12 mouse cellular contexts compared by ENCODE assay signal in genomic region chr2:32730854-32731253, GRCm38 (mm10). TPM values are rescaled to one million over a fixed set of nuclear protein-coding genes. Genes with fewer than 3 reads are reported as not detected.
DNase-seq lines count a peak whose midpoint lies in the region; ATAC-seq and TF ChIP-seq lines count a peak whose summit lies in the region.
"Had no signal": no experiment of that assay in that cellular context is flagged by ENCODE, and none has a peak within 500 bp of the region (broad histone marks: within the 10 kb centered on the region; RNA-seq: fewer than 3 reads in every experiment).

No protein-coding gene starts in this region.

- intact Hi-C loops in left cerebral cortex, postnatal 25 days (cut with DNase I) = no loop called here

- H3K36me3 ChIP-seq in lung, embryonic 14.5 days (ENCODE audit: insufficient read depth) = no peaks in the 10 kb centered on the region; the same call in 1 of the 2 replicates
- no peaks in the 10 kb centered on the region for H3K36me3 ChIP-seq in heart, embryonic 12.5 days
- no peaks in the 10 kb centered on the region for H3K36me3 ChIP-seq in limb, embryonic 11.5 days (ENCODE audit: control insufficient read depth, insufficient read depth, low read length)
- H3K36me3 ChIP-seq in neural tube, embryonic 14.5 days (ENCODE audit: control insufficient read depth, insufficient read depth, low read length) = no peaks in the 10 kb centered on the region
- H3K36me3 ChIP-seq in midbrain, embryonic 11.5 days (ENCODE audit: control insufficient read depth, insufficient read depth, low read length) = no peaks in the 10 kb centered on the region

- H3K4me1 ChIP-seq in lung, embryonic 14.5 days (ENCODE audit: insufficient read depth) = peaks cover 9% of the 10 kb centered on the region; the same call in 1 of the 2 replicates
- peaks cover 67% of the 10 kb centered on the region for H3K4me1 ChIP-seq in heart, embryonic 12.5 days (replicated peaks)
- peaks cover 27% of the 10 kb centered on the region for H3K4me1 ChIP-seq in limb, embryonic 11.5 days (ENCODE audit: control insufficient read depth, insufficient read depth, low read length)
- peaks cover 4% of the 10 kb centered on the region; the same call in 1 of the 2 replicates for H3K4me1 ChIP-seq in neural tube, embryonic 14.5 days (ENCODE audit: control insufficient read depth, insufficient read depth, low read length)
- peaks cover 5% of the 10 kb centered on the region; the same call in 1 of the 2 replicates for H3K4me1 ChIP-seq in midbrain, embryonic 11.5 days (ENCODE audit: control insufficient read depth, insufficient read depth, low read length)

- H3K9ac ChIP-seq in lung, embryonic 14.5 days = peak overlapping the region; percentile 14; the same call in 1 of the 2 replicates
- H3K9ac ChIP-seq in heart, embryonic 12.5 days = no peak overlapping the region
- H3K9ac ChIP-seq in limb, embryonic 11.5 days (ENCODE audit: low read length) = no peak overlapping the region
- H3K9ac ChIP-seq in neural tube, embryonic 14.5 days (replicated peaks; ENCODE audit: low read depth, low read length) = no peak overlapping the region
- no peak overlapping the region for H3K9ac ChIP-seq in midbrain, embryonic 11.5 days (ENCODE audit: low read length)

- H3K27me3 ChIP-seq in lung, embryonic 14.5 days (ENCODE audit: insufficient read depth, low read length) = no peaks in the 10 kb centered on the region
- H3K27me3 ChIP-seq in heart, embryonic 12.5 days (replicated peaks) = no peaks in the 10 kb centered on the region
- H3K27me3 ChIP-seq in limb, embryonic 11.5 days (ENCODE audit: control insufficient read depth, insufficient read depth, low read length) = no peaks in the 10 kb centered on the region
- no peaks in the 10 kb centered on the region for H3K27me3 ChIP-seq in neural tube, embryonic 14.5 days (ENCODE audit: control insufficient read depth, insufficient read depth, low read length)
- H3K27me3 ChIP-seq in midbrain, embryonic 11.5 days (ENCODE audit: control insufficient read depth, insufficient read depth, low read length) = no peaks in the 10 kb centered on the region
- H3K27me3 ChIP-seq: megakaryocyte, embryonic 14.5 days; Patski had no signal

- peak overlapping the region; percentile 41; the same call in 1 of the 2 replicates for H3K4me3 ChIP-seq in lung, embryonic 14.5 days (ENCODE audit: low read depth, low read length)
- H3K4me3 ChIP-seq in heart, embryonic 12.5 days = 0 out of 2 replicates have a peak overlapping the region, but pooled peaks have one; percentile 49
- no peak overlapping the region for H3K4me3 ChIP-seq in limb, embryonic 11.5 days (ENCODE audit: low read depth, low read length)
- H3K4me3 ChIP-seq in neural tube, embryonic 14.5 days (ENCODE audit: low read depth, low read length) = no peak overlapping the region
- no peak overlapping the region for H3K4me3 ChIP-seq in midbrain, embryonic 11.5 days (ENCODE audit: low read depth, low read length)

- peak overlapping the region; percentile 66 for H3K4me2 ChIP-seq in lung, embryonic 14.5 days
- peak overlapping the region; percentile 68 for H3K4me2 ChIP-seq in heart, embryonic 12.5 days
- peak overlapping the region; percentile 29; the same call in 1 of the 2 replicates for H3K4me2 ChIP-seq in limb, embryonic 11.5 days (ENCODE audit: low read depth, severe bottlenecking)
- H3K4me2 ChIP-seq in neural tube, embryonic 14.5 days (ENCODE audit: low read depth, low read length) = peak overlapping the region; percentile 1; the same call in 1 of the 2 replicates
- no peak overlapping the region for H3K4me2 ChIP-seq in midbrain, embryonic 11.5 days

- 17% methylated on average over 11 of the region's 11 CpGs for WGBS in lung, embryonic 14.5 days
- WGBS in heart, embryonic 12.5 days = 17% methylated on average over 11 of the region's 11 CpGs
- WGBS in limb, embryonic 11.5 days = 8% methylated on average over 11 of the region's 11 CpGs
- 40% methylated on average over 11 of the region's 11 CpGs for WGBS in neural tube, embryonic 14.5 days
- WGBS in midbrain, embryonic 11.5 days = 63% methylated on average over 11 of the region's 11 CpGs

- peak overlapping the region; percentile 83 for H3K27ac ChIP-seq in lung, embryonic 14.5 days (ENCODE audit: low read depth)
- H3K27ac ChIP-seq in heart, embryonic 12.5 days (ENCODE audit: poor library complexity, severe bottlenecking) = peak overlapping the region; percentile 80
- H3K27ac ChIP-seq in limb, embryonic 11.5 days (replicated peaks; ENCODE audit: low read depth, low read length) = peak overlapping the region; percentile 36; the same call in 1 of the 2 replicates
- no peak overlapping the region for H3K27ac ChIP-seq in neural tube, embryonic 14.5 days (ENCODE audit: low read depth, low read length)
- H3K27ac ChIP-seq in midbrain, embryonic 11.5 days (ENCODE audit: low read depth, low read length) = no peak overlapping the region

- peak; percentile 10; the same call in 1 of the 2 replicates for ATAC-seq in lung, embryonic 14.5 days (ENCODE audit: insufficient read depth)
- ATAC-seq in heart, embryonic 12.5 days (ENCODE audit: insufficient number of reproducible peaks, low FRiP score) = 0 out of 2 replicates have a peak, but pooled peaks have one; percentile 13
- ATAC-seq in limb, embryonic 11.5 days (ENCODE audit: insufficient number of reproducible peaks, low FRiP score, low TSS enrichment, low read depth) = peak; percentile 48; the same call in 1 of the 2 replicates
- ATAC-seq in neural tube, embryonic 14.5 days (ENCODE audit: low read depth) = no peak
- no peak for ATAC-seq in midbrain, embryonic 11.5 days (ENCODE audit: low FRiP score)
- ATAC-seq in frontal cortex, adult (ENCODE audit: low TSS enrichment) = no peak
- ATAC-seq: Patski had no signal

- no peaks in the 10 kb centered on the region for H3K9me3 ChIP-seq in lung, embryonic 14.5 days (ENCODE audit: low read depth, low read length)
- no peaks in the 10 kb centered on the region for H3K9me3 ChIP-seq in heart, embryonic 12.5 days (replicated peaks)
- H3K9me3 ChIP-seq in limb, embryonic 11.5 days (ENCODE audit: control insufficient read depth, low read length) = no peaks in the 10 kb centered on the region
- H3K9me3 ChIP-seq in neural tube, embryonic 14.5 days (ENCODE audit: control insufficient read depth, low read length) = no peaks in the 10 kb centered on the region
- no peaks in the 10 kb centered on the region for H3K9me3 ChIP-seq in midbrain, embryonic 11.5 days (ENCODE audit: control insufficient read depth, low read length)
- H3K9me3 ChIP-seq: megakaryocyte, embryonic 14.5 days had no signal

- DNase-seq in lung, embryonic 14.5 days = peak; percentile 82
- DNase-seq in lung, postnatal 36 days = no peak
- DNase-seq in limb, embryonic 11.5 days (ENCODE audit: low spot score) = peak; percentile 84
- no peak for DNase-seq in left cerebral cortex, postnatal 25 days (ENCODE audit: low spot score in 2 of 2)
- DNase-seq in midbrain, embryonic 11.5 days (ENCODE audit: low spot score, missing footprints) = no peak
- DNase-seq: cerebellum, adult 11-12 months had no signal

- no peak for TF ChIP-seq CTCF in lung, embryonic 14.5 days (IDR thresholded peaks at IDR 0.05; ENCODE audit: low read depth)

RNA-seq across cellular contexts. Expression of gene 6330409D20Rik, which starts 10.0 kb away (rescaled TPM):
- polyA plus RNA-seq in lung, embryonic 14.5 days (2014; fragmentation: Nextera tagmentation; extraction: Ambion mirVana) = 0.20 TPM in 1 of 2 replicates, not detected in the other
- not detected in 2 replicates for polyA plus RNA-seq in heart, embryonic 12.5 days (2016; fragmentation: Nextera tagmentation; extraction: Ambion mirVana)
- polyA plus RNA-seq in limb, embryonic 11.5 days (2014; fragmentation: Nextera tagmentation; extraction: Ambion mirVana) = 0.13 TPM in 1 of 2 replicates, not detected in the other
- 3.9 TPM in 2 replicates for polyA plus RNA-seq in neural tube, embryonic 14.5 days (2014; fragmentation: Nextera tagmentation; extraction: Ambion mirVana)
- 1 to 10 TPM; 2.3 to 2.4 TPM for total RNA-seq in left cerebral cortex, postnatal 25 days (2021)
- polyA plus RNA-seq in midbrain, embryonic 11.5 days (2014; fragmentation: Nextera tagmentation; extraction: Ambion mirVana) = 2.0 and 3.0 TPM in 2 replicates
- total RNA-seq: hematopoietic stem cell, adult 5-6 weeks had no signal
- polyA plus RNA-seq: Patski had no signal

RNA-seq across cellular contexts. Expression of gene Sh2d3c, which starts 10.0 kb away (rescaled TPM):
- 37.6 and 38.8 TPM in 2 replicates for polyA plus RNA-seq in lung, embryonic 14.5 days (2014; fragmentation: Nextera tagmentation; extraction: Ambion mirVana)
- 35.4 and 36.0 TPM in 2 replicates for polyA plus RNA-seq in heart, embryonic 12.5 days (2016; fragmentation: Nextera tagmentation; extraction: Ambion mirVana)
- polyA plus RNA-seq in limb, embryonic 11.5 days (2014; fragmentation: Nextera tagmentation; extraction: Ambion mirVana) = 12.2 and 13.1 TPM in 2 replicates
- 41.2 and 51.2 TPM in 2 replicates for polyA plus RNA-seq in neural tube, embryonic 14.5 days (2014; fragmentation: Nextera tagmentation; extraction: Ambion mirVana)
- 10 to 100 TPM; 27.8 to 30.8 TPM for total RNA-seq in left cerebral cortex, postnatal 25 days (2021)
- polyA plus RNA-seq in midbrain, embryonic 11.5 days (2014; fragmentation: Nextera tagmentation; extraction: Ambion mirVana) = 23.4 and 25.5 TPM in 2 replicates

RNA-seq across cellular contexts. Expression of gene Cdk9, which starts 18.0 kb away (rescaled TPM):
- 81.7 and 84.3 TPM in 2 replicates for polyA plus RNA-seq in lung, embryonic 14.5 days (2014; fragmentation: Nextera tagmentation; extraction: Ambion mirVana)
- 67.5 and 73.3 TPM in 2 replicates for polyA plus RNA-seq in heart, embryonic 12.5 days (2016; fragmentation: Nextera tagmentation; extraction: Ambion mirVana)
- 98.3 and 101 TPM in 2 replicates for polyA plus RNA-seq in limb, embryonic 11.5 days (2014; fragmentation: Nextera tagmentation; extraction: Ambion mirVana)
- 54.4 and 57.5 TPM in 2 replicates for polyA plus RNA-seq in neural tube, embryonic 14.5 days (2014; fragmentation: Nextera tagmentation; extraction: Ambion mirVana)
- 100 to 1,000 TPM; 114 to 118 TPM for total RNA-seq in left cerebral cortex, postnatal 25 days (2021)
- polyA plus RNA-seq in midbrain, embryonic 11.5 days (2014; fragmentation: Nextera tagmentation; extraction: Ambion mirVana) = 72.8 and 82.6 TPM in 2 replicates

RNA-seq across cellular contexts. Expression of gene Tor2a, which starts 26.2 kb away (rescaled TPM):
- polyA plus RNA-seq in lung, embryonic 14.5 days (2014; fragmentation: Nextera tagmentation; extraction: Ambion mirVana) = 66.2 and 71.0 TPM in 2 replicates
- polyA plus RNA-seq in heart, embryonic 12.5 days (2016; fragmentation: Nextera tagmentation; extraction: Ambion mirVana) = 38.5 and 39.3 TPM in 2 replicates
- polyA plus RNA-seq in limb, embryonic 11.5 days (2014; fragmentation: Nextera tagmentation; extraction: Ambion mirVana) = 58.5 and 60.2 TPM in 2 replicates
- polyA plus RNA-seq in neural tube, embryonic 14.5 days (2014; fragmentation: Nextera tagmentation; extraction: Ambion mirVana) = 56.0 and 57.6 TPM in 2 replicates
- total RNA-seq in left cerebral cortex, postnatal 25 days (2021) = 10 to 100 TPM; 29.9 to 31.0 TPM
- 47.7 and 51.4 TPM in 2 replicates for polyA plus RNA-seq in midbrain, embryonic 11.5 days (2014; fragmentation: Nextera tagmentation; extraction: Ambion mirVana)

RNA-seq across cellular contexts. Expression of gene Fpgs, which starts 26.9 kb away (rescaled TPM):
- polyA plus RNA-seq in lung, embryonic 14.5 days (2014; fragmentation: Nextera tagmentation; extraction: Ambion mirVana) = 28.4 and 32.7 TPM in 2 replicates
- 18.7 and 20.3 TPM in 2 replicates for polyA plus RNA-seq in heart, embryonic 12.5 days (2016; fragmentation: Nextera tagmentation; extraction: Ambion mirVana)
- polyA plus RNA-seq in limb, embryonic 11.5 days (2014; fragmentation: Nextera tagmentation; extraction: Ambion mirVana) = 22.1 and 23.2 TPM in 2 replicates
- polyA plus RNA-seq in neural tube, embryonic 14.5 days (2014; fragmentation: Nextera tagmentation; extraction: Ambion mirVana) = 14.6 and 15.3 TPM in 2 replicates
- total RNA-seq in left cerebral cortex, postnatal 25 days (2021) = 1 to 10 TPM; 7.1 to 9.4 TPM
- polyA plus RNA-seq in midbrain, embryonic 11.5 days (2014; fragmentation: Nextera tagmentation; extraction: Ambion mirVana) = 10.3 and 13.9 TPM in 2 replicates

Comparison
In these comparisons a context has a peak if more than half of its experiments do, and no peak if none do; other contexts are left out.
1. DNase-seq: peak in lung, embryonic 14.5 days (single experiment) and limb, embryonic 11.5 days (single experiment); none in lung, postnatal 36 days (single experiment), left cerebral cortex, postnatal 25 days (0 of 2) and midbrain, embryonic 11.5 days (single experiment).
2. ATAC-seq: peak in lung, embryonic 14.5 days (single experiment), heart, embryonic 12.5 days (single experiment) and limb, embryonic 11.5 days (single experiment); none in neural tube, embryonic 14.5 days (single experiment), midbrain, embryonic 11.5 days (single experiment) and frontal cortex, adult (single experiment).
3. H3K27ac ChIP-seq: peak in lung, embryonic 14.5 days (single experiment), heart, embryonic 12.5 days (single experiment) and limb, embryonic 11.5 days (single experiment); none in neural tube, embryonic 14.5 days (single experiment) and midbrain, embryonic 11.5 days (single experiment).
4. H3K4me3 ChIP-seq: peak in lung, embryonic 14.5 days (single experiment) and heart, embryonic 12.5 days (single experiment); none in limb, embryonic 11.5 days (single experiment), neural tube, embryonic 14.5 days (single experiment) and midbrain, embryonic 11.5 days (single experiment).